Mouse (Mus musculus) erythroblast, embryonic 14.5 days (primary cell): Measurements from ENCODE around the gene Naa25.

ENCODE experiments used
- GATA1 ChIP-seq: IDR thresholded peaks from 2 replicates; pipeline ENCODE4 v1.6.1; 2012; ENCODE audit warnings: low read length, inconsistent platforms, mixed read lengths
- TAL1 ChIP-seq: IDR thresholded peaks from 3 replicates; pipeline ENCODE4 v1.6.1; 2012; ENCODE audit warnings: low read length, inconsistent platforms, mixed read lengths

GRCm38 (mm10) chr5:121389106-121389505 is 8.6 kb upstream of the Naa25 start:
- no peak for TF ChIP-seq TAL1
- TF ChIP-seq GATA1: no peak
